Mouse (Mus musculus): ENCODE data around the gene Map7d2. TPM values are rescaled to one million over a fixed set of nuclear protein-coding genes. Genes with fewer than 3 reads are reported as not detected.
A peak's percentile ranks its signal among the peaks of the same experiment; 100 is the strongest.

Gene Map7d2
- polyA plus RNA-seq, 1 experiment from 2014 or later = 0.29 TPM

DNA sequence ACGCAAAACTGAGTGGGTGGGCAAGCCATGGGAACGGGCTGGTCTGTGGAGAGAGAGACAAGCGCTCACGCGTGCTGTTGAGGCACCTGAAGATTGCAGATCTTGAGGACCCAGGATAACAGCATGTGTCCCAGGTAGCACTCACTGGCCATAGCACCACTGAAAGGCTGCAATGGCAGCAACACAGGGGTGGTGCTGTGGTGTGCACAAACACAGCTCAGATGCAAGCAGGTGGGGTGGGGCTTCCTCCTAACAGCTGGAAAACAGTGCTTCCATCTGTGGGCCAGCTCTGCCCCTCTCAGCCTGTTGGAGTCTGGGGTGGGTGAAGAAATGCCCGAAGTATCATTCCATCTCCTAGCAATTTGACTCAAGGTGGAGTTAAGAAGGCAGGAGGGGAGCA, 112.0 kb downstream of the Map7d2 start, which contains the start of gene Bclaf3:
Gene Bclaf3, plus strand, starts transcription at position 301 of the 400 bp plus-strand sequence.
- WGBS = 79% methylated on average over 6 of the region's 6 CpGs
- Histone ChIP-seq H3K9me3 (ENCODE audit: control insufficient read depth, low read length) (no peaks in the 10 kb centered on the region), H3K27me3 (replicated peaks; ENCODE audit: control insufficient read depth, insufficient read depth, low read length) (no peaks in the 10 kb centered on the region; the same call in 1 of the 2 replicates), H3K4me3 (ENCODE audit: low read depth, low read length) (no peak within 1 kb of the TSS), H3K27ac (ENCODE audit: low read depth, low read length) (no peak within 1 kb of the TSS), H3K9ac (ENCODE audit: low read depth, low read length) (no peak within 1 kb of the TSS), H3K4me2 (no peak within 1 kb of the TSS), H3K4me1 (replicated peaks; ENCODE audit: control insufficient read depth, insufficient read depth, low read length) (no peaks in the 10 kb centered on the region), H3K36me3 (ENCODE audit: control insufficient read depth, insufficient read depth, low read length) (no peaks in the 10 kb centered on the region)
- DNase-seq (ENCODE audit: low spot score) (no peak), ATAC-seq (replicated peaks; ENCODE audit: low FRiP score) (no peak)

DNA sequence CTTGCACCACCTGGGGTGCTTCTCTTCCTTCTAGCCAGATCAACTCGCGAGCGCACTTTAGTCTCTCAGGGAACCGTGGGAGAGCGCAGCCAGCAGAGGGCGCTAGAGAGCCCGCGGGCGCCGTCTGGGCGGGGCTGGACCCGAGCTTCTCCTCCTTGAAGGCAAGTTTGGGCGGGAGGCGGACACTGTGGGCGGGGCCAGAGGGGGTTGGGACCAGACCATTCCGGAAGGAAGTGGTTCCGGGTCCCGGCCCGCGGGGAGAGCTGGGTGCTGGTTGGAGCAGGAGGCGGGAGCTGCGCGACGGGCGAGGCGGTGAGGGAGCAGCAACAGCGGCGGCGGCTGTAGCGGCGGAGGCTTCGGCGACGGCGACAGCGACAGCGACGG, 118.0 kb downstream of the Map7d2 start:
- peak overlapping the region; percentile 70 for H3K4me3 ChIP-seq (ENCODE audit: low read depth, low read length)
- H3K9me3 ChIP-seq (ENCODE audit: control insufficient read depth, low read length) = no peaks in the 10 kb centered on the region
- H3K36me3 ChIP-seq (ENCODE audit: control insufficient read depth, insufficient read depth, low read length) = no peaks in the 10 kb centered on the region
- DNase-seq (ENCODE audit: low spot score) (peak; percentile 94), ATAC-seq (replicated peaks; ENCODE audit: low FRiP score) (peak; percentile 98)
- no peaks in the 10 kb centered on the region for H3K4me1 ChIP-seq (replicated peaks; ENCODE audit: control insufficient read depth, insufficient read depth, low read length)
- WGBS = 14% methylated on average over 34 of the region's 38 CpGs
- H3K27ac ChIP-seq (ENCODE audit: low read depth, low read length) = peak overlapping the region; percentile 56
- H3K27me3 ChIP-seq (replicated peaks; ENCODE audit: control insufficient read depth, insufficient read depth, low read length) = no peaks in the 10 kb centered on the region
- peak overlapping the region; percentile 71 for H3K9ac ChIP-seq (ENCODE audit: low read depth, low read length)
- H3K4me2 ChIP-seq = peak overlapping the region; percentile 66

DNA sequence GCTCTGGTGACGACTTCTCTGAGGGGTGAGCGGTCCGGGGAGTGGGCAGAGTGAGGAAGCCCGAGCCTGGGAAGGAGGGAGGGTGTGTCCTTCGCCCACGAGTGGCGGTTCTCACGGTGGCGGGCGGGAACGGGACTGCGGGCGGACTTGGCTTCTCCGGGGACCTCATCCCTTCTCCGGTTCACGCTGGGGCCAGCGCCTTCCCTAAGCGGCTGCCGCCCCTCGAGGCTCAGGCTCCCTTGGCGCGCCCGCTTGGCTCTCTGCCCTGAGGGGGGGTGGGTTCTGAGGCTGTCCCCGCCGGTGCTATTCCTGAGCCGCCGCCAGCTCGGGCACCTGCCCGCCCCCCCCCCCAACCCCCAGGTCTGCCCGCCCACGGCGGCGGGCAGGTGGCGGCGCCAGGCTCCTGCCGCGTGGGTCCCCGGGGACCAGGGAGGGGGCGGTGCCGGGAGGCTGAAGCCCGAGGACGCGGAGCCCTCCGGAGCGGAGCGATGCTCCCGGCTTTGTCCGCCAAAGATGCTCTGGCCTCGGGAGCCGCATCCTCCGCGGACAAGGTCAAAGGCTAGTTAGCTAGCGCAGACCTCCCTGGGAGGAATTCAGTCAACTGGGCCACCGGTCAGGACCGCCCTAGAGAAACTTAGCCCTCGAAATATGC, 118.6 kb downstream of the Map7d2 start:
- H3K4me1 ChIP-seq (replicated peaks; ENCODE audit: control insufficient read depth, insufficient read depth, low read length) = no peaks in the 10 kb centered on the region
- ATAC-seq (replicated peaks; ENCODE audit: low FRiP score) = peak; percentile 39
- 14% methylated on average over 46 of the region's 56 CpGs for WGBS

DNA sequence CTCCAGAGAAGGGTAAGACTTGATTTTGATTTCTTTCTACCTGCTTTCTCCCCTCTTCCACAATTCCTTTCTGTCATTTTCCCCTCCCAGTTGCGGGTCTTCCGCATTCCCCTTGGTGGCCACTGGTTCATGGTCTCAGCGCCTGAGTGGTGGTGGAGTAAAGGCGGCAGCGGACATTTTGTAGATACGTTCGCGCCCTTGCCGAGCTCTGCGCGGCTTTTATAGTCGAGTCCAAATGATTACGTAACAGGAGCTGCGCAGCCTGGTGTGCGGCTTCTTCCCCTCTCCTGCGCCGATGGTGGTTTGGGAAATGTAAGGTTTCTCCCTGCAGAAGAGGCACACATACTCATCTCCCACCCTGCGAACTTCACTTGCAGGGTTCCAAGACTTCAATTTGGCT, 127.6 kb downstream of the Map7d2 start:
- DNase-seq (ENCODE audit: low spot score) = no peak
- Histone ChIP-seq H3K27ac (ENCODE audit: low read depth, low read length) (no peak overlapping the region), H3K36me3 (ENCODE audit: control insufficient read depth, insufficient read depth, low read length) (no peaks in the 10 kb centered on the region), H3K4me3 (ENCODE audit: low read depth, low read length) (no peak overlapping the region), H3K4me1 (replicated peaks; ENCODE audit: control insufficient read depth, insufficient read depth, low read length) (no peaks in the 10 kb centered on the region), H3K4me2 (no peak overlapping the region), H3K9me3 (ENCODE audit: control insufficient read depth, low read length) (no peaks in the 10 kb centered on the region), H3K27me3 (replicated peaks; ENCODE audit: control insufficient read depth, insufficient read depth, low read length) (0 out of 2 replicates have a peak, but pooled peaks cover 3% of the 10 kb centered on the region), H3K9ac (ENCODE audit: low read depth, low read length) (no peak overlapping the region)
- ATAC-seq (replicated peaks; ENCODE audit: low FRiP score) = no peak
- 80% methylated on average over 18 of the region's 18 CpGs for WGBS

More for the DNA sequence above, 118.6 kb downstream of the Map7d2 start:
- no peaks in the 10 kb centered on the region for H3K9me3 ChIP-seq (ENCODE audit: control insufficient read depth, low read length)
- no peaks in the 10 kb centered on the region for H3K36me3 ChIP-seq (ENCODE audit: control insufficient read depth, insufficient read depth, low read length)
- peak overlapping the region; percentile 71 for H3K9ac ChIP-seq (ENCODE audit: low read depth, low read length)
- H3K27me3 ChIP-seq (replicated peaks; ENCODE audit: control insufficient read depth, insufficient read depth, low read length) = no peaks in the 10 kb centered on the region
- peak; percentile 35 for DNase-seq (ENCODE audit: low spot score)
- peak overlapping the region; percentile 66 for H3K4me2 ChIP-seq
- peak overlapping the region; percentile 56 for H3K27ac ChIP-seq (ENCODE audit: low read depth, low read length)
- H3K4me3 ChIP-seq (ENCODE audit: low read depth, low read length) = peak overlapping the region; percentile 70

DNA sequence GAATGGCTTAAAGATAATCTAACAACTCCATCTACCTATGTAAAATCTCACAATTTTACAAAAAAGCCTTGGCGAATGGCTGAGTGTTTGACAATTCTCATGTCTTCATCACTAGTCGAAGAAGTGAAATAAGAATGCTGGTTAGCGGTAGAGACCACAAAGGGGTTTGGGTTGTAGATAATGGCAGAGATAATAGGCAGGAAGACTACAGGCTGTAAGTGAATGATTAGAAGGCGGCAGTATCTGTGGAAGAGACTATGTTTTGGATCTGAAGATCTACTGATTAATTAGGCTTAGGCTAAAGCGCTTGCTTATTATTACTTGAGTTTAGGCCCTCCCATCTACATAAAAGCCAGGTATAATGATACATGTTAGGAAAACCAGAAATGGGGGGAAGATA, 132.7 kb downstream of the Map7d2 start:
- no peak overlapping the region for H3K9ac ChIP-seq (ENCODE audit: low read depth, low read length)
- DNase-seq (ENCODE audit: low spot score) = no peak
- no peaks in the 10 kb centered on the region for H3K4me1 ChIP-seq (replicated peaks; ENCODE audit: control insufficient read depth, insufficient read depth, low read length)
- ATAC-seq (replicated peaks; ENCODE audit: low FRiP score) = no peak
- no peaks in the 10 kb centered on the region for H3K36me3 ChIP-seq (ENCODE audit: control insufficient read depth, insufficient read depth, low read length)
- no peaks in the 10 kb centered on the region for H3K27me3 ChIP-seq (replicated peaks; ENCODE audit: control insufficient read depth, insufficient read depth, low read length)
- WGBS = 68% methylated on average over 5 of the region's 5 CpGs
- no peaks in the 10 kb centered on the region for H3K9me3 ChIP-seq (ENCODE audit: control insufficient read depth, low read length)
- no peak overlapping the region for H3K4me2 ChIP-seq
- H3K27ac ChIP-seq (ENCODE audit: low read depth, low read length) = no peak overlapping the region
- no peak overlapping the region for H3K4me3 ChIP-seq (ENCODE audit: low read depth, low read length)

Other genes with a start within 250 kb of the Map7d2 start
- 5.1 and 5.8 TPM in 2 replicates for gene Rps6ka3, start 204.3 kb upstream of the Map7d2 start, polyA plus RNA-seq (2014; fragmentation: Nextera tagmentation; extraction: Ambion mirVana)
- gene Eif1ax, start 42.4 kb upstream of the Map7d2 start, polyA plus RNA-seq (2014; fragmentation: Nextera tagmentation; extraction: Ambion mirVana) = 139 and 142 TPM in 2 replicates
- gene Bclaf3, start 112.1 kb downstream of the Map7d2 start, polyA plus RNA-seq (2014; fragmentation: Nextera tagmentation; extraction: Ambion mirVana) = 14.3 and 15.9 TPM in 2 replicates
- 23.9 and 24.5 TPM in 2 replicates for gene Sh3kbp1, start 212.7 kb downstream of the Map7d2 start, polyA plus RNA-seq (2014; fragmentation: Nextera tagmentation; extraction: Ambion mirVana)

Measured in liver, embryonic 11.5 days (tissue).